Mouse (Mus musculus) lung, adult 2 months (tissue): ENCODE data around the gene Lrig3.

Source experiments
- CTCF ChIP-seq: fragments of 200-500 bp; IDR thresholded peaks from 2 replicates; pipeline ENCODE4 v1.5.1; 2011; ENCODE audit warnings: mild to moderate bottlenecking, low read length, control low read depth; ENCODE audit not compliant: insufficient read depth
- POLR2A ChIP-seq: fragments of 200-500 bp; IDR thresholded peaks from 2 replicates; pipeline ENCODE4 v1.6.1; 2011; ENCODE audit warnings: low read depth, mild to moderate bottlenecking, control low read depth, low read length, borderline replicate concordance; ENCODE audit errors: extremely low read depth

GRCm38 (mm10) chr10:126062812-126063211, 96.8 kb downstream of the Lrig3 start:
- no peak for TF ChIP-seq CTCF
- TF ChIP-seq POLR2A: no peak
